Mouse (Mus musculus) heart, postnatal 0 days (tissue): ENCODE measurements around the gene Kcnma1.

ENCODE experiments used
- CTCF ChIP-seq: IDR thresholded peaks from 2 replicates; pipeline ENCODE4 v1.5.1; 2016; ENCODE audit warnings: antibody characterized with exemption, control low read depth, low read depth
- EP300 ChIP-seq: IDR thresholded peaks from 2 replicates; pipeline ENCODE4 v1.6.1; 2016; ENCODE audit warnings: antibody characterized with exemption, low read depth

- TF ChIP-seq CTCF (no peak), EP300 (no peak)
These were observed 227.6 kb downstream of the Kcnma1 start for GRCm38 (mm10) chr14:23786687-23787073.
